Mouse (Mus musculus): ENCODE measurements around the gene Chsy1.

GRCm38 (mm10) chr7:66111211-66111610 is 1.9 kb downstream of the Chsy1 start:
- TF ChIP-seq CTCF (IDR thresholded peaks at IDR 0.05; ENCODE audit: extremely low read depth, insufficient read depth, low read length), result no peak
- TF ChIP-seq POLR2A (IDR thresholded peaks at IDR 0.05; ENCODE audit: extremely low read depth, insufficient read depth, low read length), result no peak
